Mouse (Mus musculus) lung, postnatal 0 days (tissue): ENCODE data around the gene Rabac1.

Experiments
- CTCF ChIP-seq: IDR thresholded peaks from 2 replicates; pipeline ENCODE4 v1.5.1; 2016; ENCODE audit warnings: antibody characterized with exemption, mild to moderate bottlenecking
- EP300 ChIP-seq: IDR thresholded peaks from 2 replicates; pipeline ENCODE4 v1.6.1; 2016; ENCODE audit warnings: antibody characterized with exemption, mild to moderate bottlenecking, control low read depth

DNA sequence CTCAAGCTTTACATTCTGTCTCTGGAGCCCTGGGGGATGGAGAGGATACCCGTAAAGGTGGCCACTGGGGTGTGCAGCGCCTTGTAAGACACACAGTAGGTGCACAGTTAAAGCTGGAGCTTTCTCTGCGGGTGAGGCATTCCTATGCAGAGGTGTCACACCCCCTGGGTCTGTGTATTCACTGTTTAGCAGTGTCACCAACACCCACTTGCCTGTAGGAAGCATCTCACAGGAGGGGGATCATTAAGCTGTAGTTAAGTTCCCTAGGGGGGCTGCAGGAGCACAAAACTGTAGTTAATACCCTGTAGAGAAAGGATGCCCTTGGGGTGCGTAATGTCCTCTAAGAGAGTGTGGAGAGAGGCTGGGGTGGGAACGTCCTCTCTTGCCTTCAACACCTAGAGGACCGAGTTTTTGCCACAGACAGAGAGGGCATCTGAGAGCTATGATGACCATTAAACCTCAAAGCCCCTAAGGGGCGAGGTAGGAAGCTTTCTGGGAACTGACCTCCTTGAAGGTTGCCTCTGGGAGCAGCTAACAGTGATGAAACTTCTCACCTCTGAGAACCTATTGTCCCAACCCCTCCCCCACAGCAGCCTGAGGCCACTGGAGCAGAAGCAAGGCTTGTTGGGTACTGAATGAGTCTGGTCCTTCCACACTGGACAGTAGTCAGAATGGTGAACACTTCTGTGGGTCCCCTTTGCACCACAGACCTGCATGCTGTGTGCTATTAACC lies 25.1 kb downstream of the Rabac1 start:
- no peak for TF ChIP-seq CTCF
- TF ChIP-seq EP300: no peak
